Mouse (Mus musculus) ES-E14 (cell line): ENCODE measurements around the gene Tanc1.

Source experiments
- ZC3H11A ChIP-seq: IDR thresholded peaks from 2 replicates; pipeline ENCODE4 v1.6.1; 2012; ENCODE audit warnings: low read depth, mild to moderate bottlenecking, inconsistent platforms, low read length, borderline replicate concordance
- ZNF384 ChIP-seq: IDR thresholded peaks from 2 replicates; pipeline ENCODE4 v1.6.1; 2012; ENCODE audit warnings: low read depth, low read length, inconsistent platforms

DNA sequence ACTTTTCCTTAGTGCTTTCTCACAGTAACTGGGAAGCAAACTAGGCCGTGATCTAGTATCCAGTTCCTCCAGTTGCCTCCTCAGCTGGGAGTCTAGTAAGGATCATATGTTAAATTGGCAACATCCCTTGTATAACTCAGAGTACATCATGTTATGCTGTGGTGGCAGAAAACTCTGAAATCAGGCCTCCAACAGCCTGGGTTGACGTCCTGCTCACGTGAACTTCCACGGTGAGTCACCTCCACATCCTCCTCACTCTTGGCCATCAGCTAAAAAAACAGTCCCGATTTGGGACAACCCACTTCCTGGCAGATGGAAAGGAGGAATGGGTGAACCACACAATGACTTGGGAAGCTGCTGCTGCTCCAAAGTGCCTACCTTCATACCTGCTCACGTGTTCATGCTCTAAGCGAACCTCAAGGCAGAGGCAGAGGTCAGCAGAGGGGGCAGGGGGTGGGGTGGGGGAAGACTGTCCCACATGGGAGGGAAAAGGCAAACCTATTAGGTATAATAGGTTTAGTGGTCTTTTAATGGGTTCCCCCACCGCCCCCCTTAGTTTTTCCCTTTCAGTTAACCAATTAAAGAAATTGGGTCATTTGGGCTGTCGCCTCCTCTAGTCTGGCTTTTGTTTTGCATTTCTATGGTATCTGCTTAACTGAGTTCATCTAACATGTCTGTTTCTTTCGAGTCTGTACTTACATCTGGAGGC is 24.3 kb upstream of the Tanc1 start:
- TF ChIP-seq ZNF384, result no peak
- TF ChIP-seq ZC3H11A, result no peak
